Mouse (Mus musculus): ENCODE results near the gene Myo3b.

Gene Myo3b

GRCm38 (mm10) chr2:70444141-70444540 is 405.2 kb downstream of the Myo3b start:
- no peak for DNase-seq (ENCODE audit: low spot score in 2 of 2)

DNA sequence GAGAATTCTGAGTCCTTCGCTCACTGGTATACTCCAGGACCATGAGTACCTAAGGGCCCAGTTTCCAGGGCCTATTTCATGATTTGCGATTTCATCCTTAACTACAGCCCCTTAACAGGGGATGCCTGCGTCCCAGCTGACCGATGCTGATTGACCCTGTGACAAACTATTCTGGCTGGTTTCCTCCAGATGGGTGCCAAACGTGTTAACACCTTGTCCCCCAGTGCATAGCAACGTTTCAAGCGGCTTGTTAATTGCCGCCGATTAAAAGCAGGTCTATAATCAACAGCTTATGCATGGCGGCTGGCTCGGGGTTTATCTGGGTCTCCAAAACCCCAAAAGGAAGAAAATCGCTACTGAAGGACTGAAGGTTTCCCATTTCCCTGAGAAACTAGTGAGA is 417.3 kb downstream of the Myo3b start:
- DNase-seq (ENCODE audit: low spot score in 2 of 2): no peak

DNA sequence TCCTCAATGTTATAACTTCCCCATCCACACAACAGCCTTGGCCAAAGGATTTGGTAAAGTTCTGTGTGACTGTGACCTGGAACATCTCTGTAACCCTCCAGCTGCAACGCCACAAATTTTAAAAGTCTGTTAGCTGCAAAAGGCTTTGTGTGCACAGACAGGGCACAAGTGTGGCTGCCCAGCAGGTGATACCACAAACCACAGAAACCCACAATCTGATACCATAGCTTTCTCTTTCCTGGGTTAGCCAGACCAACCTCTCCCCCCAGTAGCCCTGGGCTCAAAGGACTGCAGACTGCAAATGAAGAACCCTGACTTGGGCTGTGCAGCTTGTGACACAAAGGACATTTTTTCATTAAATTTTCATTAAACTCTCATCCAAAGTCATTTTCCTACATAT is 424.7 kb downstream of the Myo3b start:
- no peak for DNase-seq (ENCODE audit: low spot score in 2 of 2)

DNA sequence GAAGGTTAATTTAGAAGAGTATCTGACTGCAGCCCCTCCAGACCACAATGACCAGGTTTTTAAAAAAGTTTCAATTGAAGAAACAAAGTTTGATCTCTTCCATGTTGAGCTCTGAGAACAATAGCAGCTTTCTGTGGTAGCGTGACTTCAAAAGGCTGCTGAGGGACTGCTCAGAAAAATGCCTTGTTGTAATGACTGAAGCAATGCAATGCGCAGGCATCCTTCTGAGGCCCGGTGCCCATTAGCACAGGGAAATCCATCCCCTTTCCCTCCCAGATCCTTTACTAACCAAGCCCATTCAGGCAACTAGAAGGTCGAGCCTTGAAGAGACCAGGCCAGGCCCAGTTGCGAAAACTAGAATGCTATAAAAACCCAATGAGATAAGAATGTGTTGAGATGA is 432.2 kb downstream of the Myo3b start:
- no peak for DNase-seq (ENCODE audit: low spot score in 2 of 2)

DNA sequence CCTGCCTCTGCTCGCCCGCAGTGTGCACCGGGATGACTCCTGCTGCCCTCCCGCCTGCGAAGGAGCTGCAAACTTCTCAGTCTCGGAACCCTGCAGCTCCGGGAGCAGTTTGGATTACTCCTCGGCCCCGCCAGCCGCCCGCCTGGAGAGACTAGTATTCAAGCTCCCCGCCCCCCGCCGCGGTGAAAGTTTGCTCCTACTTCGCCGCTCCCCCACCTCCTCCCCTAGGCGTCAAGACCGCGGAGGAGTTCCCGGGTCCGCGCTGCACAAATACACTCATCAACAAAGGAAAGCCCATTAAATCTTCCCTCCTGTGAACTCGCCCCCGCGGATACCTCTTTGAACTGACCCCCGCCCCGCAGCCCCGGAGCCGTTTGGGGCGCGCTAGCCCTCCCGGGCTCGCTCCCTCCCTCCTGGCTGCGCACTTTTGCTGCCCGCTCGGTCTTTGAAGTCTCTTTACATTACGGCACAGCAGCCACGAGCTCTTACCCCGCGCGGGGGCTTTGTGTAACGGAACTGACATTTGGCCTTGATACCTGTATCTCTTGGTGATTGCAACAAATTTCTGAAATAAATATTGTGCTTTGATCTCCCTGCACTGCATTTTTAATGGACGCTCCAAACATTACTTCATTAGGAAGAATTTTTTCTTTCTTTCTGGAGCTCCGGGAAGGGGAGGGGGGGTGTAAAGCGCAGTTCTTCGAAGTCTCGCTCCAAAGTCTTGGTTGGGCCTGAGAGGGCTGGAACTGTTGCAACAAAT is 433.1 kb downstream of the Myo3b start:
- peak in 1 of 2 experiments; percentile 18 for DNase-seq (ENCODE audit: low spot score in 2 of 2)
